Mouse (Mus musculus): ENCODE measurements around the gene Padi3.

- TF ChIP-seq CTCF (IDR thresholded peaks at IDR 0.05; ENCODE audit: control insufficient read depth, insufficient read depth, insufficient read length) (no peak), MAX (IDR thresholded peaks at IDR 0.05) (no peak)
Observed at GRCm38 (mm10) chr4:140741401-140741800, 69.0 kb downstream of the Padi3 start.

Measured in C2C12 (cell line).